Mouse (Mus musculus) lung, embryonic 14.5 days (tissue): ENCODE results near the gene Nlrp2. TPM values are rescaled to one million over a fixed set of nuclear protein-coding genes. Genes with fewer than 3 reads are reported as not detected.

Experiments
- ATAC-seq: fragments of 200-750 bp; cut with Nextera tagmentation; 2 replicates; pipeline ENCODE4 v1.8.0; 2017; ENCODE audit warnings: mild to moderate bottlenecking, moderate TSS enrichment, moderate library complexity; ENCODE audit not compliant: insufficient read depth
- DNase-seq: peaks from one replicate; pipeline ENCODE4 v3.0.0-alpha.2; 2015
- H3K27ac ChIP-seq: fragments of 300-500 bp; sonication (generic); 2 replicates; pipeline ENCODE4 v1.5.1; 2014; ENCODE audit warnings: low read depth, mild to moderate bottlenecking, moderate library complexity
- H3K27me3 ChIP-seq: fragments of 300-500 bp; sonication (generic); 2 replicates; pipeline ENCODE4 v1.6.1; 2014; ENCODE audit warnings: low read length, control low read depth; ENCODE audit not compliant: insufficient read depth
- H3K36me3 ChIP-seq: fragments of 300-500 bp; sonication (generic); 2 replicates; pipeline ENCODE4 v1.6.1; 2014; ENCODE audit warnings: control low read depth; ENCODE audit not compliant: insufficient read depth
- H3K4me1 ChIP-seq: fragments of 300-500 bp; sonication (generic); 2 replicates; pipeline ENCODE4 v1.6.1; 2014; ENCODE audit warnings: antibody characterized with exemption, control low read depth; ENCODE audit not compliant: insufficient read depth
- H3K4me2 ChIP-seq: fragments of 300-500 bp; sonication (generic); 2 replicates; pipeline ENCODE4 v1.6.1; 2014; ENCODE audit warnings: mild to moderate bottlenecking
- H3K4me3 ChIP-seq: fragments of 300-500 bp; sonication (generic); 2 replicates; pipeline ENCODE4 v1.5.1; 2014; ENCODE audit warnings: low read depth, low read length
- H3K9ac ChIP-seq: fragments of 300-500 bp; sonication (generic); 2 replicates; pipeline ENCODE4 v1.6.1; 2014
- H3K9me3 ChIP-seq: fragments of 300-500 bp; sonication (generic); 2 replicates; pipeline ENCODE4 v1.6.1; 2016; ENCODE audit warnings: low read depth, low read length, control low read depth
- CTCF ChIP-seq: IDR thresholded peaks from 2 replicates; pipeline ENCODE4 v1.5.1; 2016; ENCODE audit warnings: antibody characterized with exemption, low read depth
- WGBS: fragments of 180-500 bp; shearing (Covaris S2); extraction: QIAGEN DNeasy Blood & Tissue Kit; methylation state at CpG from one replicate; pipeline ENCODE4 v1.1.7; 2014; 5-methylcytosine and 5-hydroxymethylcytosine counted together
- polyA plus RNA-seq: library from polyadenylated mRNA; unstranded; fragments of >200 nt; fragmentation: Nextera tagmentation; extraction: Ambion mirVana; gene quantifications from 2 replicates; pipeline ENCODE4 v1.2.1, GENCODE M21; 2014

The Nlrp2 gene
- not detected in 2 replicates for polyA plus RNA-seq

DNA sequence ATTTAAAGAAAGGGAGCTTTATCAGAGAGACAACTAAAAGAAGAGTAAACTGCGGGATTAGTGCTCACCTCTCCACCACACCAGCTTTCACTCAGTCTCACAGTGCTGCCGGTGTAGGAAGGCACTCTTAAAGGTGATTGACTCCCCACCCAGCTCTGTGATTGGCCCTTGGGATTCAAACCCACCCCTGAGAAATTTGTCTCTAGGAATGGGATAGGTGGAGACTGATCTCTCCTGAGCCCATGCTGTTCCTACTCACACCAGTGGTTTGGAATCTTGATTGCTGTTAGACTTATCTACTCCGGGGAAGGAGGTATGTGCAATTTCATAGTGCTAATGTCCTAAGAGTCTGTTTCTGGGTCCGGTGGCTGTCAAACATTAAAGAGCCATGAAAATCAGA, at the start of gene Nlrp2:
TSS of gene Nlrp2 (minus strand) at position 101 of the 400 bp plus-strand sequence.
- H3K9me3 ChIP-seq: peaks cover 5% of the 10 kb centered on the region; the same call in 1 of the 2 replicates
- no peaks in the 10 kb centered on the region for H3K4me1 ChIP-seq
- no peak within 1 kb of the TSS for H3K9ac ChIP-seq
- 74% methylated on average over 4 of the region's 4 CpGs for WGBS
- TF ChIP-seq CTCF: no peak
- H3K27me3 ChIP-seq: no peaks in the 10 kb centered on the region
- DNase-seq (no peak), ATAC-seq (no peak)
- no peak within 1 kb of the TSS for H3K4me2 ChIP-seq
- no peak within 1 kb of the TSS for H3K4me3 ChIP-seq
- no peak within 1 kb of the TSS for H3K27ac ChIP-seq
- H3K36me3 ChIP-seq: no peaks in the 10 kb centered on the region

DNA sequence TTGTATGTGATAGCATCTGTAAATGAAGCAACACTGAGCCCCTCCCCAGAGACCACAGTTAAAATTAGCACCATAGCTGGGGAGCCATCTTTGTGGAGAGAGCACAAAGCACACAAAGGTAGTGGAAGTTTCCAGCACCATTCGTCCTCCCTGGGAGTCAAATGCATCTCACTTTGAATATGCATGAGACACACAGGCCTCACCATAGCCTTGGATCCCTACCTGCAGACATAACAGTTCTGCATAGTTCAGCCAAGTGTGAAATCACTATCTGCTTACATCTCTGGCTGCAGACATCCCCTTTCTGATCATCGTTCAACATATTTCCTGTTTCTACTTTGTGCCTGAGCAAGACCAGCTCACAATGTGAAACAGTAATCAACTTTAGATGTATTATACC, 15.9 kb upstream of the Nlrp2 start:
- ATAC-seq (no peak), DNase-seq (no peak)
- no peak overlapping the region for H3K9ac ChIP-seq
- WGBS: 81% methylated on average over 2 of the region's 2 CpGs
- H3K27me3 ChIP-seq: no peaks in the 10 kb centered on the region
- H3K27ac ChIP-seq: no peak overlapping the region
- H3K36me3 ChIP-seq: no peaks in the 10 kb centered on the region
- H3K4me2 ChIP-seq: no peak overlapping the region
- no peak for TF ChIP-seq CTCF
- no peak overlapping the region for H3K4me3 ChIP-seq
- no peaks in the 10 kb centered on the region for H3K4me1 ChIP-seq
- H3K9me3 ChIP-seq: no peaks in the 10 kb centered on the region; the same call in 1 of the 2 replicates

DNA sequence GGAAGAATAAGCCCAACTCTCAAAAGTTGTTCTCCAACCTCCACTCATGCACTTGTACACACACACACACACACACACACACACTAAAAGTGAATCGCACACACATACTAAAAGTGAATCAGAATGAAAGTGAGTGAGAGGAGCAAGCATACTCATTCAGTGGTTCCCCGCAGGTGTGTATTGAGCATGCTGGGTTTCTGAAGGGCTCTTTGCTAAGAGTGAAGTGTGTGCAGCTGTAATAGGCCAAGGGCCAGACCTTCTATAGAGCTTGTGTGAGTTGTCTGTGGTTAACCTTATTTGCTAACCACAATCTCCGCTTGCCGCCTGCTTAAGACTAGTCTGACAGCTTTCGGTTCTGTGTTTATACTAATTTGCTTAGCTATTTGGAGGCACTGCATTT, 12.8 kb upstream of the Nlrp2 start:
- TF ChIP-seq CTCF: no peak
- WGBS: 87% methylated on average over 5 of the region's 5 CpGs

DNA sequence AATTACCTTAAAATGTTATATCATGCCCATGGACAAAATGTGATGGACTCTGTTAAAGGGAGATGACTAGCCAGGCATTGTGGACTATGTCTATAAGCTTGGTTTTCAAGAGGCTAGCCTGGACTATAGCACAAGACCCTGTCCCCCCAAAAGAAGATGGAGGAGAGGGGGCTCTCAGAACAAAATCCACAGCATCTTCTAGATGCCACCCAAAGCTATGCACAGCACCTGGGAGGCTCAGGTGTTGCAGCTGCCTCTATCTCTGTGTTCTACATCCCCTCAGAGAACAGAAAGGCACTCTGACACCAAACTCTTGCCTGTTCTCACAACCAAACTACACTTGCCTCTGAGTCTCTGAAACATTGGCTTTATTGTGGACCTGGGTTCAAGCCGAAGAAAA, 598 bp downstream of the Nlrp2 start, which contains the start of gene Gm5065:
TSS of gene Gm5065 (plus strand) at position 301 of the 400 bp plus-strand sequence.
- H3K4me1 ChIP-seq: no peaks in the 10 kb centered on the region
- no peaks in the 10 kb centered on the region for H3K36me3 ChIP-seq
- no peak within 1 kb of the TSS for H3K4me3 ChIP-seq
- ATAC-seq: no peak
- H3K4me2 ChIP-seq: no peak within 1 kb of the TSS
- WGBS: 74% methylated on average over 1 of the region's 1 CpGs
- peaks cover 5% of the 10 kb centered on the region; the same call in 1 of the 2 replicates for H3K9me3 ChIP-seq
- H3K27me3 ChIP-seq: no peaks in the 10 kb centered on the region
- TF ChIP-seq CTCF: no peak
- no peak within 1 kb of the TSS for H3K27ac ChIP-seq
- no peak for DNase-seq
- H3K9ac ChIP-seq: no peak within 1 kb of the TSS

More for the DNA sequence above, 12.8 kb upstream of the Nlrp2 start:
- no peaks in the 10 kb centered on the region for H3K36me3 ChIP-seq
- H3K27me3 ChIP-seq: no peaks in the 10 kb centered on the region
- no peaks in the 10 kb centered on the region for H3K4me1 ChIP-seq
- H3K4me3 ChIP-seq: no peak overlapping the region
- ATAC-seq (no peak), DNase-seq (no peak)
- H3K9me3 ChIP-seq: peaks cover 1% of the 10 kb centered on the region; the same call in 1 of the 2 replicates
- H3K4me2 ChIP-seq: no peak overlapping the region
- no peak overlapping the region for H3K9ac ChIP-seq
- H3K27ac ChIP-seq: no peak overlapping the region

DNA sequence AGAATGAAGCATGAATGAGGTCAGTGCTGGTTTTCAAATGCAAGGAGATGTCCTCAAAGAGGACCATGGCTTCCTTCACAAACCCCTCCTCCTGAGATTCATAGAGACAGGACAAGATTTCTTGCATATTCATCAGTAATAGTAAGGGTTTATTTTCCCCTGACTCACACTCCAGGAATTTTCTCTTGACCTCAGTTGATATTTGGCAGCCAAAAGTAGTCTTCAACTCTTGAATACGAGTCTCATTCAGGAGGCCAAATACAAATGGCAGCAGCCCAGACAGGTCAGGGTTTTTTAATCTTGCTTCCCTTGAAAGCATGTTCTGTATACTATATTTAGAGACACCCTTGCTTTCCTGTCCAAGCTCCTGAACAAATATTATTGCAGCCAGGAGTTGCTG, 23.3 kb downstream of the Nlrp2 start:
- H3K4me2 ChIP-seq: no peak overlapping the region
- ATAC-seq: no peak
- TF ChIP-seq CTCF: no peak
- no peak overlapping the region for H3K27ac ChIP-seq
- no peaks in the 10 kb centered on the region for H3K4me1 ChIP-seq
- H3K9me3 ChIP-seq: no peaks in the 10 kb centered on the region
- H3K27me3 ChIP-seq: no peaks in the 10 kb centered on the region
- 66% methylated on average over 1 of the region's 1 CpGs for WGBS
- no peak overlapping the region for H3K9ac ChIP-seq
- DNase-seq: no peak
- H3K36me3 ChIP-seq: no peaks in the 10 kb centered on the region
- no peak overlapping the region for H3K4me3 ChIP-seq

DNA sequence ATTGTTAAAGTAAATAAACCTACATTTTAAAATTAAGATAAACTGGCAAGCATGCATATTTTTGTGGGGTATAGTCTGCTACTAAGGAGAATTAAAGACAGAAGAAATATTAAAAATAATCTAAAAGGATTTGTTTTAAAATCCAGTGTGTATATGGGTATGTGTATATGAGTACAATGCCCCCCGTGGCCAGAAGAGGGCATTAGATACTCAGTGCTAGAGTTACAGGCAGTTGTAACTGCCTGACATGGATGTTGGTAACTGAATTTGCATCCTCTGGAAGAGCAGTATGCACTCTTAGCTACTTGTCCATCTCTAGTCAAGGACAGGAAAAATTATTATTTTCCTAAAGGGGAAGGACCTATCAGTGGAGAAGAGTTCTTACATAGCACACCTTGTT, 62.6 kb downstream of the Nlrp2 start:
- no peak for TF ChIP-seq CTCF

DNA sequence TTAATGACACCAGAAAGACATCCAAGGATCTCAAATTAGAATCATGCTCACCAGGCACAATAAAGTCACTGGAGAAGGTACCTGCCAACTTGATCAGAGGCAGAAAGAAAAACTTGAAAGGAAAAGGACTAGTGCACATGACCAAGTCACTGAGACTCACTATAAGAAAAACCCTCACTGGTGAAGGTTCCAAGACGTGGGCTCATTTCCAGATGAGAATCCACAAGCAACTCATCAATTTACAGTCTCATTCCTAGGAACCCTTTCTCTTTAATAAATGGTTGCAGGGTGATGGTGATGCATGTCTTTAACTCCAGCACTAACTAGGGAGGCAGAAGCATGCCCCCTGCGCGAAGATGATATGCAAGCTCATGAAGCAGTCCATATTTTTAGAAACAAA, 87.8 kb downstream of the Nlrp2 start:
- Histone ChIP-seq H3K9ac (no peak overlapping the region), H3K9me3 (no peaks in the 10 kb centered on the region)

More for the DNA sequence above, 62.6 kb downstream of the Nlrp2 start:
- H3K4me2 ChIP-seq: no peak overlapping the region
- no peaks in the 10 kb centered on the region for H3K27me3 ChIP-seq
- H3K9ac ChIP-seq: no peak overlapping the region
- H3K4me1 ChIP-seq: no peaks in the 10 kb centered on the region
- DNase-seq (no peak), ATAC-seq (no peak)
- 47% methylated on average over 1 of the region's 1 CpGs for WGBS
- H3K27ac ChIP-seq: no peak overlapping the region
- no peaks in the 10 kb centered on the region for H3K36me3 ChIP-seq
- H3K4me3 ChIP-seq: no peak overlapping the region
- no peaks in the 10 kb centered on the region for H3K9me3 ChIP-seq

More for the DNA sequence above, 87.8 kb downstream of the Nlrp2 start:
- WGBS: 82% methylated on average over 3 of the region's 3 CpGs
- no peaks in the 10 kb centered on the region for H3K4me1 ChIP-seq
- H3K4me3 ChIP-seq: no peak overlapping the region
- no peak for ATAC-seq
- no peak overlapping the region for H3K27ac ChIP-seq
- DNase-seq: no peak
- no peaks in the 10 kb centered on the region for H3K36me3 ChIP-seq
- H3K27me3 ChIP-seq: no peaks in the 10 kb centered on the region
- no peak overlapping the region for H3K4me2 ChIP-seq
- TF ChIP-seq CTCF: no peak

Other genes with a start within 250 kb of the Nlrp2 start
- not detected in 2 replicates for gene Rfpl4, start 234.1 kb downstream of the Nlrp2 start, polyA plus RNA-seq
- 0.31 and 0.61 TPM in 2 replicates for gene Rasl2-9, start 225.1 kb downstream of the Nlrp2 start, polyA plus RNA-seq
- gene Vmn1r55, start 201.4 kb downstream of the Nlrp2 start, polyA plus RNA-seq: 0.03 TPM in 1 of 2 replicates, not detected in the other
- not detected in 2 replicates for gene Vmn1r56, start 154.3 kb downstream of the Nlrp2 start, polyA plus RNA-seq
- not detected in 2 replicates for gene Vmn1r57, start 132.5 kb downstream of the Nlrp2 start, polyA plus RNA-seq
- not detected in 2 replicates for gene Gm5065, start 498 bp downstream of the Nlrp2 start, polyA plus RNA-seq
- gene Vmn1r58, start 62.4 kb upstream of the Nlrp2 start, polyA plus RNA-seq: not detected in 2 replicates
- not detected in 2 replicates for gene Vmn1r59, start 105.7 kb upstream of the Nlrp2 start, polyA plus RNA-seq
- not detected in 2 replicates for gene Vmn2r28, start 142.9 kb upstream of the Nlrp2 start, polyA plus RNA-seq
- gene Vmn1r60, start 196.3 kb upstream of the Nlrp2 start, polyA plus RNA-seq: not detected in 2 replicates